Mouse (Mus musculus): ENCODE measurements around the gene Atl1. TPM values are rescaled to one million over a fixed set of nuclear protein-coding genes. Genes with fewer than 3 reads are reported as not detected.

Gene Atl1
- polyA plus RNA-seq, 1 experiment, result 0.95 TPM

- no peak overlapping the region for H3K4me3 ChIP-seq (ENCODE audit: insufficient read depth, low read depth, low read length)
- no peak overlapping the region for H3K27ac ChIP-seq (replicated peaks; ENCODE audit: low read depth, low read length)
- H3K4me1 ChIP-seq (ENCODE audit: control insufficient read depth, insufficient read depth, insufficient read length, low read length), result peaks cover 30% of the 10 kb centered on the region
Observed at GRCm38 (mm10) chr12:69867338-69867737, 25.1 kb upstream of the Atl1 start.

DNA sequence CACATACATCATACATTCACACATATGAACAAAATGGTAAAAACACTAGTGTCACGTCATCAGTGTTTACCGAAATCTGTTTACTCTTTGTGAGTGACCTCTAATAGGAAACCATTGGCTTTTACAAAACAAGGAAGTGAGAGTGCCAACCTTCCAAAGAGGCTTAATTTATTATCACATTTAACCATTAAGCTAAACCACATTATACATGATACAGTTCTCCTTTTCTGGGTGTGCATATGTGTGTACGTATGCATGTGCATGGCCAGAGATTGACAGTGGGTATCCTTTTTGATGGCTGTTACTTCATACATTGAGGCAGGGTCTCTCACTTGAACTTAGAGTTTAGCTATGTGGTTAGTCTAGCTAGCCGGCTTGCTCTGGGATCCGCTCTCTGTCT is 20.8 kb upstream of the Atl1 start:
- peaks cover 8% of the 10 kb centered on the region for H3K4me1 ChIP-seq (ENCODE audit: control insufficient read depth, insufficient read depth, insufficient read length, low read length)
- H3K27ac ChIP-seq (replicated peaks; ENCODE audit: low read depth, low read length), result no peak overlapping the region
- H3K4me3 ChIP-seq (ENCODE audit: insufficient read depth, low read depth, low read length), result no peak overlapping the region

DNA sequence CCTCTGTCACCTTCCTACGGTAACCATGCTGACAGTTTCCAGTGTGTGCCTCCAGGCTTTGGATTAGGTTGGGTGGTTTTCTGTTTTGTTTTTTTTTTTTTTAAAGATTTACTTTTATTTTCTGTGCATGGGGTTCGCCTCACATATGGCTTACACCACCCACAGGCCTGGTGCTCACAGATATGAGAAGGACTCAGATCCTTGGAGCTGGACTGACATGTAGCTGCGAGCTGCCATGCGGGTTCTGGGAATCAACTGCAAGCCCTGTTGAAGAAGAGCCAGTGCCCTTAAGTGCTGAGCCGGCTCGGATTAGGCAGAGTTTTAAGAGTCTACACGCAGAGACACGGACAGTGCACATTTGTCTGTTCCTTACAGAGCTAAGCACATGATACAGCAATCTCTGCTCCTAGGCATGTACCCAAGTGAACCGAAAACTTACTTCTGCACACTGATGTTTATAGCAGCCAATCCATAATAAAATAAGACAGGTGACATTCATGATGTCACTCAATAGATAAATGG is 14.5 kb upstream of the Atl1 start:
- peaks cover 21% of the 10 kb centered on the region for H3K4me1 ChIP-seq (ENCODE audit: control insufficient read depth, insufficient read depth, insufficient read length, low read length)
- no peak overlapping the region for H3K27ac ChIP-seq (replicated peaks; ENCODE audit: low read depth, low read length)
- no peak overlapping the region for H3K4me3 ChIP-seq (ENCODE audit: insufficient read depth, low read depth, low read length)

- Histone ChIP-seq H3K4me1 (ENCODE audit: control insufficient read depth, insufficient read depth, insufficient read length, low read length) (peaks cover 23% of the 10 kb centered on the region), H3K27ac (replicated peaks; ENCODE audit: low read depth, low read length) (no peak overlapping the region), H3K4me3 (ENCODE audit: insufficient read depth, low read depth, low read length) (no peak overlapping the region)
Observed at GRCm38 (mm10) chr12:69879172-69879665, 13.2 kb upstream of the Atl1 start.

DNA sequence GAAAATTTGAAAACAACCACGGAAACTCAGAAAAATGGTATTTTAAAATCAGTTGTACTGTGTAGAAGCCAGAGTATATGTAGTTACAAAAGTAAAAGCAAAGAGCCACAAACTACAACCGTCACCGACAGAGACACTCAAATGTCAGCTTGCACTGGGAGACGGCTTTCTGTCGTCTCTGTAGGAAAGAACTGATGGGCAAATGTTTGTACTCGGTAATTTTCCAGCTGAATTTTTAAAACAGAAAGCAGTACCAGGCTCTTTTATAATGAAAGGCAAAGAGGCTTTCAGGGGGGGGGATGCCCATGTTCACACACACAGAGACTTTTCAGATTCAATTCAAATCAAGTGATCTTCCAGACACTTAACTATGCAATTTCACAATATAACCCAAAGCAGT is 12.7 kb upstream of the Atl1 start:
- Histone ChIP-seq H3K27ac (replicated peaks; ENCODE audit: low read depth, low read length) (no peak overlapping the region), H3K4me1 (ENCODE audit: control insufficient read depth, insufficient read depth, insufficient read length, low read length) (peaks cover 23% of the 10 kb centered on the region), H3K4me3 (ENCODE audit: insufficient read depth, low read depth, low read length) (no peak overlapping the region)

- peaks cover 23% of the 10 kb centered on the region for H3K4me1 ChIP-seq (ENCODE audit: control insufficient read depth, insufficient read depth, insufficient read length, low read length)
- no peak overlapping the region for H3K27ac ChIP-seq (replicated peaks; ENCODE audit: low read depth, low read length)
- no peak overlapping the region for H3K4me3 ChIP-seq (ENCODE audit: insufficient read depth, low read depth, low read length)
Observed at GRCm38 (mm10) chr12:69881198-69881905, 11.1 kb upstream of the Atl1 start.

- Histone ChIP-seq H3K4me3 (ENCODE audit: insufficient read depth, low read depth, low read length) (no peak overlapping the region), H3K27ac (replicated peaks; ENCODE audit: low read depth, low read length) (no peak overlapping the region), H3K4me1 (ENCODE audit: control insufficient read depth, insufficient read depth, insufficient read length, low read length) (peaks cover 26% of the 10 kb centered on the region)
Observed at GRCm38 (mm10) chr12:69884053-69884452, 8.4 kb upstream of the Atl1 start.

DNA sequence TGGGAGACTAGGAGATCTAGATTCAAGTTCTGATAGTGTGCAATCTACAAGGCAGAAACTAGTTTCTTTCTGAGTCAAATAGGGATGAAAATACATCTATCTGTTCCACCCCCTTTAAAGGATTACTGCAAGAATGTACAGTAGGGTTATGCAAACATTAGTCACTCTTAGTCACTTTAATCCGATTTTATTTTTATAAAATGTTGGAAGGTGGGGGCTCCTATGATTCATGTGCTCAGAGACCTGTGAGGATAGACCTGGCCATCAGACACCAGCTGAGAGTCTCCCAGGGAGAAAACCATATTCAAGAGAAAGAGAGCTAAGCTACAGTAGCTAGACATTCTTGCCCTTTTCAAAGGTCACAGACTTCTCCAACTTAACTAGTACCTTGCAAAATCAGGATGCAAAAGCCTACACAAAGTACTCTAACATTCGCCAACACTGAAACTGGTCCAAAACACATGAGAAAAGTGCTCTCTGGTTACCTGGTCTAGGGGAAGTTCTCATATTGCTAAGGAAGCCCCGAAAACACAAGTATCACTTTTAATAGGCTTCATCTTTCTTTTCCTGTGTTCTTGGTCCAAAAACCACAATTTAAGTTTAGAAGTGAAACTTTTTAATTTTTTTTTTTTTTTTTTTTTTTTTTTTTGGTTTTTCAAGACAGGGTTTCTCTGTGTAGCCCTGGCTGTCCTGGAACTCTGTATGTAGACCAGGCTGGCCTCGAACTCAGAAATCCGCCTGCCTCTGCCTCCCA is 7.1 kb upstream of the Atl1 start:
- H3K27ac ChIP-seq (replicated peaks; ENCODE audit: low read depth, low read length), result no peak overlapping the region
- H3K4me3 ChIP-seq (ENCODE audit: insufficient read depth, low read depth, low read length), result no peak overlapping the region
- peaks cover 25% of the 10 kb centered on the region for H3K4me1 ChIP-seq (ENCODE audit: control insufficient read depth, insufficient read depth, insufficient read length, low read length)

DNA sequence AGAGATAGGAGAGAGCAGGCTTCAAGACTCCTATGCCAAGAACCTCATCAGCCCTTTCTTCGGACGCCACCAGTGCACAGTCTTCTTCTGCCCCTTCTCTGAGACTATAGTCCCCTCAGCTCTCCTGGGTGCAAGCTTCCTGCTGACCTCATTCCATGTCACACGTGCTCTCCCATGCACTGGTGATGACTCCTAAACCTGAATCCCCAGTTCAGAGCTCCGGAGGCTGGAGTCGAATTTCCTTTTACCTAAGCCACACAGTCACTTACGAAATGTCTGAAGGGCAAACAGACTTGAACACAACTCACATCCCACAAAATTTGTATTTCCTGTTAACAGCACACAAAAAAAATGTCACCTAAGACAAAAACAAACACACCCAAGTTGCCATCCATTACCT is 4.6 kb upstream of the Atl1 start:
- Histone ChIP-seq H3K4me3 (ENCODE audit: insufficient read depth, low read depth, low read length) (no peak overlapping the region), H3K4me1 (ENCODE audit: control insufficient read depth, insufficient read depth, insufficient read length, low read length) (peaks cover 22% of the 10 kb centered on the region), H3K27ac (replicated peaks; ENCODE audit: low read depth, low read length) (no peak overlapping the region)

DNA sequence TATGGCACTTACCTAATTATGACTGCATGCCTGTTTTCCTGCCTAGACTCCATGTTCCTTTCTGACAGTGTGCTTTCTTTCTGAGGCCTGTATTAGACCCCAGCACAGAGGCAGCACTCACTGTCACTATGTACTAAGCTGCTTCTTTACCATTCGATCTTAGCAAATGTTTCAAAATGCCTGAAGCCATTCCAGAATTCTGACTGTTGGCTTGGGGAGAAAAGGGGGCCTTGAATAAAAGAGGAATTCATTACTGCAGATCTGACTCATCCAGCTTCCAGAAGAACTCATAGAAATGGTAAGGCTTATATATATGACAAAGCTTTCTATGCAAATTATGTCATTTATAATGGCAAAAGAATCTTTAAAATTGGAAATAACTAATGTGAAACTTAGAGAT is 4.1 kb upstream of the Atl1 start:
- Histone ChIP-seq H3K4me1 (ENCODE audit: control insufficient read depth, insufficient read depth, insufficient read length, low read length) (peaks cover 22% of the 10 kb centered on the region), H3K4me3 (ENCODE audit: insufficient read depth, low read depth, low read length) (no peak overlapping the region), H3K27ac (replicated peaks; ENCODE audit: low read depth, low read length) (no peak overlapping the region)

- Histone ChIP-seq H3K27ac (replicated peaks; ENCODE audit: low read depth, low read length) (no peak overlapping the region), H3K4me1 (ENCODE audit: control insufficient read depth, insufficient read depth, insufficient read length, low read length) (peaks cover 20% of the 10 kb centered on the region), H3K4me3 (ENCODE audit: insufficient read depth, low read depth, low read length) (peak overlapping the region; percentile 7)
Observed at GRCm38 (mm10) chr12:69890051-69890450, 2.4 kb upstream of the Atl1 start.

GRCm38 (mm10) chr12:69890476-69890875 is 1.9 kb upstream of the Atl1 start:
- no peak overlapping the region for H3K27ac ChIP-seq (replicated peaks; ENCODE audit: low read depth, low read length)
- peaks cover 20% of the 10 kb centered on the region for H3K4me1 ChIP-seq (ENCODE audit: control insufficient read depth, insufficient read depth, insufficient read length, low read length)
- peak overlapping the region; percentile 7 for H3K4me3 ChIP-seq (ENCODE audit: insufficient read depth, low read depth, low read length)

DNA sequence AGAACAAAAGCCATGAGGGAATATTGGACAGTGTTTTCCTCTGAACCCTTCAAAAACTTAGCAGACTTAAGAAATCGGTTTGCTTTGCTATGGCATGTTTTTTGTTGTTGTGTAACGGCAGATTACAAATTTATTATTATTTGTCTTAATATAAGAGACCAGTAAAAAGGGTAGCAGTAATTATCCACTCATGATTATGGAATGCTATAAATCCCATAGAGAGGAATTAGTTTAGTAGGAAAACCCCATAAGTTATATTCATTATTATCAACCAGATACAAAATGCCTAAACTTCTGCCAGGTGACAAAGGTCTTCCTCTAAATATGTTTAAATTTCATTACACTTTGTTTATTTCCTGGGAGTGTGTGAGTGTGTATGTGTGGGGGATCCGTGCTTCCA is 693 bp upstream of the Atl1 start:
- peak overlapping the region; percentile 86 for H3K27ac ChIP-seq (replicated peaks; ENCODE audit: low read depth, low read length)
- peak overlapping the region; percentile 96 for H3K4me3 ChIP-seq (ENCODE audit: insufficient read depth, low read depth, low read length)
- peaks cover 20% of the 10 kb centered on the region for H3K4me1 ChIP-seq (ENCODE audit: control insufficient read depth, insufficient read depth, insufficient read length, low read length)

DNA sequence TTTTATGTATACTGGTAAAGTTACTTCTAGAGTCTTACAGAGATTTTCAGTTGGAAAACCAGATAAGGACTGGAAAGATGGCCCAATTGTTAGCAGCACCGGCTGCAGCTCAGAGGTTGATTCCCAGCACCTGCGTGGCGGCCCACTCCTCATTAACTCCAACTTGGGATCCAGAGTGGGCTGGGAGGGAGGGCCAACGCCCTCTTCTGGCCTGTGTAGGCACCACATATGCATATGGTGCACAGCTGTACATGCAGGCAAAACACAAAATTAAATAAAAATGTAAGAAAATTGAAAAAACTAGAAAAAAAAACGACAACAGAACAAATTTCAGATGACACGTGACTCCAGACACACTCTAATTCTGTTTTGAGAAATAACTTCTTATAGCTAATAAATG is 1.5 kb downstream of the Atl1 start:
- peaks cover 8% of the 10 kb centered on the region; the same call in 1 of the 2 replicates for H3K4me1 ChIP-seq (ENCODE audit: control insufficient read depth, insufficient read depth, insufficient read length, low read length)
- H3K4me3 ChIP-seq (ENCODE audit: insufficient read depth, low read depth, low read length), result no peak overlapping the region
- 0 out of 2 replicates have a peak overlapping the region, but pooled peaks have one; percentile 29 for H3K27ac ChIP-seq (replicated peaks; ENCODE audit: low read depth, low read length)

- peaks cover 8% of the 10 kb centered on the region; the same call in 1 of the 2 replicates for H3K4me1 ChIP-seq (ENCODE audit: control insufficient read depth, insufficient read depth, insufficient read length, low read length)
- peak overlapping the region; percentile 76 for H3K27ac ChIP-seq (replicated peaks; ENCODE audit: low read depth, low read length)
- no peak overlapping the region for H3K4me3 ChIP-seq (ENCODE audit: insufficient read depth, low read depth, low read length)
Observed at GRCm38 (mm10) chr12:69895046-69895445, 2.6 kb downstream of the Atl1 start.

Data from brown adipose tissue, adult 24 weeks (tissue).